Mouse (Mus musculus): ENCODE measurements around the gene Cstad.

Cstad gene

GRCm38 (mm10) chr2:30594641-30595379, at the start of gene Cstad:
TSS of gene Cstad (plus strand) at chr2:30595040.
- 2% methylated on average over 39 of the region's 39 CpGs for WGBS

- 57% methylated on average over 7 of the region's 7 CpGs for WGBS
Measured at GRCm38 (mm10) chr2:30545706-30546105, 49.1 kb upstream of the Cstad start.

DNA sequence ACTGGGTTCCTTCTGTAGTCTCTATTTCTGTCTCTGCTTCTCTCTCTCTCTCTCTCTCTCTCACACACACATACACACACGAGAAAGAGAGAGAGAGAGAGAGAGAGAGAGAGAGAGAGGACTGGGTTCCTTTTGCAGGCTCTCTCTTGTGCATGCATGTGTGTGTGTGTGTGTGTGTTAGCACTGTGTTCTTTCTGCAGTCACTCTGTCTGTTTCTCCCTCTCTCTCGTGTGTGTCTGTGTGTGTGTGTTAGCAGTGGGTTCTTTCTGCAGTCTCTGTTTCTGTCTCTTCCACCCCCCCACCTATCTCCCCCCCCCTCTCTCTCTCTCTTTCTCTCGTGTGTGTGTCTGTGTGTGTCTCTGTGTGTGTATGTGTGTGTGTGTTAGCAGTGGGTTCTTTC, 48.6 kb upstream of the Cstad start:
- WGBS = 29% methylated on average over 3 of the region's 3 CpGs

DNA sequence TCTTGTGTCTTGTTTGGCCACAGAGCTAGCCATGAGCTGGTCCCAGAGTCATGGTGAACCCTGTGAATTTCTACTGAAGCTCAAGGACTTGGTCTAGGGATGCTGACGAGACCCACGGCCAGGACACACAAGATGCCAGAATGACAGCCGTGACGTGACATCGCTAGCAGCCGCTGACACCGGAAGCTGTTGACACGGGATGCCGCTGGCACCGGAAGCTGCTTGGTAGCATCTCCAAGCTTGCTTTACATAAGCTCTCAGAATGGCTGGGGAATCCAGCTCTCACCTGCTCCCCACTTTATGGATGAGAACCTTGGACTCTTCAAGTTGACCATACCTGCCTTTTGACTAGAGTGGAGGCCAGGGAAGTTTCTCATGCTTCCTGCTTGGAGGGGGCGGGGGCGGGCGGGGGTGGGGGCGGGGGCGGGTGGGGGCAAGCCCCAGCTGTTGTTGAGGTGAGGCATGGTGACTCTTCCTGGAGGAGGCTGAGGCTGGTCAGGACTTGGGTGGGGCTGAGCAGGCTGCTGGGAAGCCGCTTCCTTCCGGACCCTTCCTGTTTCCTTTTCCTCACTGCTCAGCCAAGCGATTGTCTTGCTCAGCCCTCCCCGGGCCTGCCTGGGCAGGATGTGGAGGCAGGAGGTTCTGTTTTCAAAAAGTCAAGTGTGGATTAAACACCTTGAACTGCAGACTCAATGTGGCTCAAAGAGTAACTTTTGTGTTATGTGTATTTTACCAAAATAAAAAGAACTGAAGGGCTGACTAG, 47.2 kb upstream of the Cstad start:
- WGBS = 76% methylated on average over 19 of the region's 19 CpGs

DNA sequence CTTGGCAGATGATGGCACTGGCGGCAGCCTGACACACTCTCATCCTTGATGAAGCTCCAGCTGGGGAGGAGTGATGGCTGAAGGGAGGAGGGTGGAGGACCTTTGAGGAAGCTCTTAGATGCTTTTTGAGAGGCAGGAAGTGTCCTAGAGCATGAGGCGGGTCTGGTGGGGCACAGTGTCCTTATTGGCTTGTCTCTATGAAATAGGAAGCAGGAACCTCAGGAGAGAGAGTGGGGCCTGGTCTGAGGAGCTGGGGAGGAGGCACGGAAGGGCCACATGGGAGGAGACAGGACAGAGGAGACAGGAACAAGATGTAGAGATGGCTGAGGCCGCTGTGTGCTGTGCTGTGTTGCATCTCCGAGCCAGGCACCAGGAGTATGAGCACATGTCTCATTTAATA, 43.3 kb upstream of the Cstad start:
- WGBS = 71% methylated on average over 5 of the region's 5 CpGs

DNA sequence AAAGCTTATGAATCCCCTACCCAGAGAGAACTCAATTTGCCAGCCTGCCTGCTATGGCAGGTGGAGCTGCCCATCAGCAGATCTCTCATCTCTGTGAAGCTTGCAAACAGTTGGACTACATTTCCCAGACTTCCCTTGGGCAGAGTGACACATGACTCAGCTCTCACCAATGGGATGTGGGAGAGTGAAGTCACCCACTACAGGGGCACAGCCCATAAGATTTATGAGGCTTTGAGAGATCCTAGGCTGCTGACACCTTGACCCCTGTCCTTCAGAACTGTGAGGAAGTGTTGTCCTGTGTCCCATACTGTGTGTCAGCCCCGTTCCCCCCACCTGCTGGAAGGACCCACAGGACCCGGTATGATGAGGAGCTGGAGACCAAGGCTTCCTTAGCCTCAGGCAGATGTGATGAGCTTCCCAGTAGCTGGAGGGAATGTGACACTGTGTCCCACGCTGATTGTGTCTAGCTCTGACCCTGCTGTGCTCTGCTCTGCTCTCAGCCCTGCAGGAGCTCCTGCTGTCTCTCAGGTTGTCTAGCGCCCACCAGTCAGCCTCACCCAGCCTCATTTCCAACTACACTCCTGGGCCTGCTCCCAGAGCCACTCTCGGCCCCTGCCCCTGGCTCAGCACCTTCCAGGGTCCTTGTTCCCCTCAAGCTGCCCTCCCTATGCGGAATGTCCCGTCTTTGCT, 40.8 kb upstream of the Cstad start:
- 62% methylated on average over 7 of the region's 7 CpGs for WGBS

GRCm38 (mm10) chr2:30555257-30555656, 39.6 kb upstream of the Cstad start:
- WGBS = 82% methylated on average over 9 of the region's 9 CpGs

DNA sequence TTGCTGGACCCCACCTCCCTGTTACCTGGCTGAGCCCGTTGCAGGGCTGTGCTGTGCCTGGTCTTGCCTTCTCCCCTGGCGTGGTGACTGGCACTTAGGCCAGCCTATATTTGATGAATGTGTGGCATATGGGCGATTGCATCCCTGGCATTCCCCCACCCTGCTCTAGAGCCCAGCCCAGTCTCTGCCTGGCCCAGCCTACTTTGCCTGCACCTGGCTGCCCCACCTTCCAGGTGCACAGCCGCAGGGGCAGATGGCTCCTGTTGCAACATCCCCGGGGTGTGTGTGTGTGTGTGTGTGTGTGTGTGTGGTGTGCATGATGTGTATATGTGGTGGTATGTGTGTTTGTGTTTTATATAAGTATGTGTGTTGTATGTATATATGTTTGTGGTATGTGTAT, 38.3 kb upstream of the Cstad start:
- 96% methylated on average over 5 of the region's 5 CpGs for WGBS

DNA sequence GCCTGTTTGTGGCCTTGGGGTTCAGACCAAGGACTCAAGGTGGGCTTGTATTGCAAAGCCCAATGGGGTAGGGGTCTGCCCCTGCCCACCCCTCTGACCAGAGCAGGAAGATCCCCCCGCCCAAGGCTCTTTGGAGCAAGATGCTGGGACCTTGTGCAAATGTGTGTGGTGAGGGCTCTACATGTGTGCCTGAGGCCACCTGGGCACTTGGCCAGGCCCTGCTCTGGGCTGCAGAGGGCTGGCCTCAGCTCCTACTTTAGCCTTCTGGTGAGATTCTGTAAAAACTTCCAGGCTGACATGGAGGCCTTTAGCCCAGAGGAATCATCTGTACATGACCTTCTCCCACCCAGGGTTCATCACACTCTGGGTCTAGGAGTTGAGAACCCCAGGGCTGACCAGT, 35.3 kb upstream of the Cstad start:
- 96% methylated on average over 1 of the region's 1 CpGs for WGBS

- WGBS = 77% methylated on average over 3 of the region's 3 CpGs
Measured at GRCm38 (mm10) chr2:30562553-30562952, 32.3 kb upstream of the Cstad start.

GRCm38 (mm10) chr2:30571647-30572046, 23.2 kb upstream of the Cstad start:
- WGBS = 94% methylated on average over 4 of the region's 4 CpGs

GRCm38 (mm10) chr2:30573522-30573921, 21.3 kb upstream of the Cstad start:
- 92% methylated on average over 4 of the region's 4 CpGs for WGBS

GRCm38 (mm10) chr2:30577010-30577409, 17.8 kb upstream of the Cstad start:
- 93% methylated on average over 9 of the region's 9 CpGs for WGBS

DNA sequence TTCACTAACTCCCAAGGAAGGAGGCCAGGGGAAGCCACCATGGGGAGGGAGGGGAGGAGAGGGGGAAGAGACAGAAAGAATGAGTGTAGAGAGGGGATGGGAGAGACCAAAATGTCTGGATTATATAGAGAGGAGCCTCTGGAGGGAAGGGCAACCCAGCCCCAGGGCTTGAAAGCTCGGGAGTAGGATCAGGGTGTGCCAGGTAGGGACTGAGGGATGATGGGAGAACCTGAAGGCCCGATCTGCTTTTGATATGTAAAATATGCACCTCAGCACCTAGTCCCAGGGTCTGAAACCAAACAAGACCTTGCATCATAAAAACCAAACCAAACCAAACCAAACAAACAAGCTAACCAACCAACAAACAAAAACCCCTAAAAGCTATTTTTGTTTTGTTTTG, 16.8 kb upstream of the Cstad start:
- WGBS = 63% methylated on average over 2 of the region's 2 CpGs

GRCm38 (mm10) chr2:30587161-30587560, 7.7 kb upstream of the Cstad start:
- 46% methylated on average over 8 of the region's 8 CpGs for WGBS

DNA sequence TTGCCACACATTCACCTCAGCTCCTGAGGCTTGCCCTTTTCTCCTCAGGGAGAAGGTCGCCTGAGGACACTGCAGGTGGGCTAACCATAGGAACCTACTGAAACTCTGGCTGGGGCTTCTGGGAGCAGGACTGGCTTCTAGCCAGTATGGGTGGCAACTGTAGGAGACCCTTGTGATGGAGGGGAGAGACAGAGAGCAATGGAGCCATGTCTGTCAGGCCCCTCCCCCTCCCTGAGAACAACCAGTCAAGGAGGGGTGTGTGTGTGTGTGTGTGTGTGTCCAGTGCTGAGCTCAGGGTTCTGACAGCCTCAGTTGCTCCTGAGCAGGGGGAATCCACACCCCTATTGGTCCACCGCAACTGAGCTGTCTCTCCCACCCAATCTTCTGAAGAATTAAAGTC, 7.2 kb upstream of the Cstad start:
- WGBS = 67% methylated on average over 2 of the region's 2 CpGs

- 90% methylated on average over 4 of the region's 4 CpGs for WGBS
Measured at GRCm38 (mm10) chr2:30588985-30589511, 5.8 kb upstream of the Cstad start.

DNA sequence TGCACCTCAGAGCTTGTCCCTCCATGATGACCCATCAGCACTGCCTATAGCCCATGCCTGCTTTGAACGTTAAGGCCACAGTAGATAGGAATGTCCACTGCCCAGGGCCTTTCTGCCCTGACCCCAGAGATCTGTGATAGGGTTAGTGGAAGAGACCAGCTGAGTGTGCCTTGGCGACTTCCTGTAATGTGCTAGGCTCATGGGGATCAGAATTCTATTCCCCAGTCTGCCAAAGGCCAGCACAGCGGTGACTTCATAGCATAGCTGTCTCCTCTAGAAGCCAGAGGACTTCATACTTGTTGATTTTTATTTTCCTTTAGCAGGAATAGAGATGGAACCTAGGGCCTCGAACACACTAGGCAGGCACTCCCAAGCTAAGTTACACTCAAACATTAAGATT, 5.1 kb upstream of the Cstad start:
- WGBS = 88% methylated on average over 4 of the region's 4 CpGs

- 3% methylated on average over 3 of the region's 3 CpGs for WGBS
Measured at GRCm38 (mm10) chr2:30590909-30591308, 3.9 kb upstream of the Cstad start.

DNA sequence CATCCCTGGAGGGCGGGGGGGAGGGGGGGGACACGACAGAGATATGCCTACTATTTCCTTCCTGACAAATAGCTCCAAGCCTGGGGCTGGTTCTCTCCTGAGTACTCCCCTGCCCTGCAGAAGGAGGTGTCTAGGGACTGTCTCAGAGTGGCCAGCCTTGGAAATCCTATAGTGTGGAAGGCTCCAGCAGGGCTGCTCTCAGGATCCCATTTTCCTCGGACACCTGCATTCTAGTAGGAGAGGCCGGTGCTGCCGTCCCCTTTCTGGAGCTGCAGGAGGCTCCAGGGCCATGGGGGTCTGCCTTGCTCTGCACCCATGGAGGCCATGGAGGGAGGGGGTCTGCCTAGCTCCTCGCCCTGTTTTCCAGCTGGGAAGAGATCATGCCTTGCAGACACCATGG, 2.4 kb upstream of the Cstad start:
- 75% methylated on average over 6 of the region's 6 CpGs for WGBS

- 79% methylated on average over 6 of the region's 6 CpGs for WGBS
Measured at GRCm38 (mm10) chr2:30592951-30593350, 1.9 kb upstream of the Cstad start.

DNA sequence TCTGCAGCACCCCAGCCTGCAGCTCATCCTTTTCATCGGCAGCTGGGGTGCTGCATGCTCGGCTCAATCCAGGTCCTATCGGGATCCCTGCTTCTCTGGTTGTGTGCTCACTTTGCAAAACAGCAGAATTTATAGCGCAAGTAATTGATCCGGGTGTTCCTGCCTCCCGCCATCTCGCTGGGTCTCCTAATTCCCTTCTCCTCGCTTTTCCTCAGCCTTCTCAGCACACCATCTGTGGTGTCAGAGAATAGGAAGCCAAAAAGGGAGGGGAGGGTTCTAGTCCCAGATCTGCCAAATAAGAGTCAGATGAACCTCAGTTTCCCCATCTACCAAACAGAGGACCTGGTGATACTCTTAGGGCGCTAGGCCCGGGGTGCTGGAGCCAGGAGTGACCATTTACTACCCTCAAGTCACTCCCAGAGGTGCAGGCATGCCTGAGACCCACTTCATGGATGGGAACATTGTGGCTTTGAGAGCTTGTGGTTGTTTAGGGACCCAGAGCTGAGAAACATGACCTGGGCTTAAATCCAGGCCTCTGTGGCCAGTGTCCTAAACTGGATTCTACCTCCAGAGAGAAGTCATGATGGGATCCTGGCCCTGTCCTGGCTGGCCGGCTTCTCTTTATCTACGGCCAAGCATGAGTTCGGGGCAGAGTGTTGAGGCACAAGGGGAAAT, 1.1 kb upstream of the Cstad start:
- 60% methylated on average over 13 of the region's 13 CpGs for WGBS

Data from cerebral cortex, adult 2 months (tissue).